Mouse (Mus musculus) kidney, postnatal 14 days (tissue): ENCODE data around the gene Rbm4.

ENCODE experiments used
- DNase-seq: peaks from one replicate; pipeline ENCODE4 v3.0.0; 2022; ENCODE audit warnings: mixed read lengths

Rbm4 gene

GRCm38 (mm10) chr19:4739053-4739452 lies 54.6 kb downstream of the Rbm4 start:
- DNase-seq = no peak

DNA sequence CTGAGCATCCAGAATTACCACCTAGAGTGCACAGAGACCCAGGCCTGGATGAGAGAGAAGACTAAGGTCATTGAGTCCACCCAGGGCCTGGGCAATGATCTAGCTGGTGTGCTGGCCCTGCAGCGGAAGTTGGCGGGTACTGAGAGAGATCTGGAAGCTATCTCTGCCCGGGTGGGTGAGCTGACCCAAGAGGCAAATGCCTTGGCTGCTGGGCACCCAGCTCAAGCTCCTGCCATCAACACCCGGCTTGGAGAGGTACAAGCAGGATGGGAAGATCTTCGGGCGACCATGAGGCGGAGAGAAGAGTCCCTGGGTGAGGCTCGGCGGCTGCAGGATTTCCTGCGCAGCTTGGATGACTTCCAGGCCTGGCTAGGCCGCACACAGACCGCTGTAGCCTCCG lies 55.8 kb downstream of the Rbm4 start:
- no peak for DNase-seq
